Mouse (Mus musculus): Measurements from ENCODE around the gene Uba6.

DNA sequence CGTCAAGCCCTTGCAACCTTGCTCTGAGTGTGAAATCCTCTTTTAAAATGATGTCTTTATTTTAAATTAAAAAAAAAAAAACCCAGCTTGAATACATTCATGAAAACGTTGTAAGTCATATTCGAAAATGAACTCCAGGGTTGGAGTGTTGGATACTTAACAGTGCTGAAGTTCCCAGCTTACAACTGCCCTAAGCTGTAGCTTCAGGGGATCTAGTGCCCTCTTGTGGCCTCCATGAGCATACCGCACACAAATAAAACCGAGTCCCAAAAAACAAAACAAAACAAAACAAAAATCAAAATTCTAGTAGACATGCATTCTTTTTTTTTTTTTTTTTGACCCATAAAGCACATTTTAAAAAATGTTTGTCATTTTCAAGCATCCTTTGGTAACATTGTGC, 18.2 kb upstream of the Uba6 start:
- peak; percentile 23; the same call in 1 of the 2 replicates for TF ChIP-seq CTCF (IDR thresholded peaks at IDR 0.05; ENCODE audit: low read depth, low read length)
- TF ChIP-seq GATA1 (IDR thresholded peaks at IDR 0.05; ENCODE audit: borderline replicate concordance, low read length), result no peak
- TF ChIP-seq TAL1 (conservative IDR thresholded peaks at IDR 0.05; ENCODE audit: low read depth, low read length), result no peak
- TF ChIP-seq GATA2 (IDR thresholded peaks at IDR 0.05; ENCODE audit: borderline replicate concordance, low read depth, low read length), result no peak
